Mouse (Mus musculus) large intestine, adult 2 months (tissue): ENCODE data around the gene Ndufa7. TPM values are rescaled to one million over a fixed set of nuclear protein-coding genes. Genes with fewer than 3 reads are reported as not detected.

Experiments
- DNase-seq: peaks from one replicate; pipeline ENCODE4 v3.0.0-alpha.2; 2012; ENCODE audit warnings: low read depth, low spot score
- WGBS: fragments of 180-500 bp; shearing (Covaris S2); methylation state at CpG from one replicate; pipeline ENCODE4 v1.1.7; 2018; 5-methylcytosine and 5-hydroxymethylcytosine counted together
- polyA plus RNA-seq: library from polyadenylated mRNA; depleted of rRNA; stranded (reverse); fragments of >200 nt; gene quantifications from 2 replicates; pipeline ENCODE4 v1.2.3, GENCODE M21; 2012; rRNA removed

The Ndufa7 gene
- polyA plus RNA-seq = 365 and 370 TPM in 2 replicates

- peak; percentile 76 for DNase-seq
- under 1% methylated on average over 51 of the region's 51 CpGs for WGBS
These were observed at the start of gene Ndufa7, which contains the start of gene Rps28 for GRCm38 (mm10) chr17:33824084-33824996. Gene Ndufa7, plus strand, starts transcription at chr17:33824572. Gene Rps28, minus strand, starts transcription at chr17:33824562.

GRCm38 (mm10) chr17:33774573-33775155, 49.7 kb upstream of the Ndufa7 start:
- no peak for DNase-seq
- WGBS = 62% methylated on average over 8 of the region's 8 CpGs

- 94% methylated on average over 4 of the region's 4 CpGs for WGBS
These were observed 49.1 kb upstream of the Ndufa7 start for GRCm38 (mm10) chr17:33775287-33775686.

DNA sequence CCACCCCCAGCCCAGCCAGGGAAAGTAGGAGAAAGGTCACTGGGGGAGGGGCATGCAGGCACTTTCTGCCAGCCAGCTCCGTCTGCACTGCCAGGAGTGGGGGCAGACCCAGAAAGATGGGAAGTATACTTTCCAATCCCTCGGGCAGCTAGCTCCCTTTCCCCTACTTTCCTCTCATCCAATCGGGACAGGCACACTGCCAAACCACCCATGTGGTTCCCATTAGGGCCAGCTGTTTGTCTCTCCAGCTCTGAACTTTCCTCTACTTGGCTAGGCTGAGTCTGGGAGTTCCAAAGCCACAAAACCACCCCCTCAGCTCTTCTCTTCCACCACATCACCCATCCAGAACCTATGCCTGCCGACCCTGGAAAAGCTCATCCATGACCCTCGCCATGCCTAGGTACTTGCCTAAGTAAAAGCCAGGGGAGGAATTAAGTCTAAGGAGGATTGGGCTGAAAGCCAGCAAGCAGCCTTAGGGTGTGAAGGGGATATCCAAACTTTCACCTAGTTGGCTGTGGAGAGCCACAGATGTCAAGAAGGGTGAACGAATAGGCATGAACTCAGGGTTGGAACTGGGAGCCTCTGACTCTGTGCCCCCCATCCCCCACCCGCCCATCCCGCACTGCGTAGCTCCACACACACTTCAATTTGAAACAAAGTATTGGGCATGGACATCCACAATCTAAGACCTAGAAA, 45.0 kb upstream of the Ndufa7 start:
- 18% methylated on average over 9 of the region's 9 CpGs for WGBS
- peak; percentile 67 for DNase-seq

More at GRCm38 (mm10) chr17:33775287-33775686, 49.1 kb upstream of the Ndufa7 start:
- no peak for DNase-seq

DNA sequence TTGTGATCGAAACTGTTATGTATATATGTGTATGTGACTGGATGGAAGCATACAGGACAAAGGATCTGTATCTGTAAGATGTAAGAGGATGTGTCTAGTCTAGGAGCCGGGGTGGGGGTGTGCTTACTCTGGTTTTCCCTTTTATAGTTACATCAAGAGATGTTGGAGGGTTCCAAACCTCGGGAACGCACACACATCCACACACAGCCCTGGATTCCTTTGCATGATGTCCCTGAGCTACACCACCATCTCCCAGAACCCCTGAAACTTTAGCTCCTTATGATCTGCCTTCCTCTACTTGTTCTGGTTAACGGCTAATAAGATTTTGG, 44.4 kb upstream of the Ndufa7 start:
- 67% methylated on average over 5 of the region's 5 CpGs for whole genome bisulfite sequencing
- no peak for DNase-seq

DNA sequence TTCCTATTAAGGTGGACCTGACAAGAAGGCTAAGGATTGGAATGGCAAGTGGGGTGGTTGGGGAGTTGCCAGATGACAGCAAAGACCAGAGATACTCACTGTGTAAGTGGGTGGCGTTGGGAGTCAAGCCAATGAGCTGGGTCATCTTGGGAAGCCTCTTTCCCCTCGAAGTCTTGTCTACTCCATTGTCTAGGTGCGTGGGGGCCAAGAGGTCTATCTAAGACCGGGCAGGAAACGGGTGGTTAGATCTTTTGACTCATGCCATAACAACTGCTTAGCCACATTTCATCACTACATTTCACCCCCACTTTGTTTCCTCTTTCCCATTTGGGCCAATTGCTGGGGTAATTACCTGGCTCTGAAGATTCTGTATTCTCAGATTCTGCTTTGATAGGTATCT, 43.9 kb upstream of the Ndufa7 start:
- no peak for DNase-seq
- 70% methylated on average over 5 of the region's 5 CpGs for WGBS

GRCm38 (mm10) chr17:33781124-33781977, 43.0 kb upstream of the Ndufa7 start, which contains the start of gene Angptl4:
Gene Angptl4, minus strand, starts transcription at chr17:33781830.
- WGBS = 2% methylated on average over 50 of the region's 50 CpGs
- no peak for DNase-seq

DNA sequence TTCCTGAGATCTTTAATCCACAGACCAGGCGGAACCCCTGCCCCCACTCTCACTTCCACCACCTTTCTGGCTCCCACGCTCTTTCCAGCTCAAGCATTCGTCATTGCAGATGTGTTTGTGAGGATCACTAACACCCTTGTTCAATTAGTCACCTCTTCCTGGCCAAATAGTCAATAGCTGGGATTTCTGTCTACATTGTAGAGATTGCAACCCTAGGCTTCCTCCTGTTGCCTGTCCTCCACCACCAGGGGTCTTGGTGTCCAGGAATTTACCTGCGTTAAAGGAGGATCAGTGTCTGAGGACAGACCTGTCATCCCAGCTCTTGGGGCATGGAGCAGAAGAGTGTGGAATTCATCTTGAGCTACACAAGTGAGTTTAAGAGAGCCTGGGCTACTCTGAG, 42.3 kb upstream of the Ndufa7 start:
- DNase-seq = no peak
- WGBS = 62% methylated on average over 4 of the region's 4 CpGs

DNA sequence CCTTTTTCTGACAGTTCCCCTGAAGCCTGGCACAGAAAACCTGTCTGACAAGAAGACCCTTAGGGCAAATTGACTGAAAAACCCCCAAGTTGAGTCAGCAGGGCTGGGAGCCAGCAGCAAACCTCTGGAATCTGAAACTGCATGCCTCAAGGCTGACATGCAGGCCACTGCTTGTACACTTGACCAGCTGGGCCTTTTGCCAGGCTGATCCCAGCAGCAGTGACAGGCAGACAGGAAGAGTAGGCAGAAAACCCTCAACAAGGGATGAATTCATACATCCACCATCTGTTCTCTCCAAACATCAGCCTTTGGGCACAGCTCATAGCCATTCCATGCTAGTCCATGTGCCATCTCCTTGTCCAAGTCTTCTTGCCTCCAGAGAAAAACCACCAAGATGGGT, 41.0 kb upstream of the Ndufa7 start:
- no peak for DNase-seq

GRCm38 (mm10) chr17:33784939-33785338, 39.4 kb upstream of the Ndufa7 start:
- 74% methylated on average over 2 of the region's 2 CpGs for WGBS
- no peak for DNase-seq

DNA sequence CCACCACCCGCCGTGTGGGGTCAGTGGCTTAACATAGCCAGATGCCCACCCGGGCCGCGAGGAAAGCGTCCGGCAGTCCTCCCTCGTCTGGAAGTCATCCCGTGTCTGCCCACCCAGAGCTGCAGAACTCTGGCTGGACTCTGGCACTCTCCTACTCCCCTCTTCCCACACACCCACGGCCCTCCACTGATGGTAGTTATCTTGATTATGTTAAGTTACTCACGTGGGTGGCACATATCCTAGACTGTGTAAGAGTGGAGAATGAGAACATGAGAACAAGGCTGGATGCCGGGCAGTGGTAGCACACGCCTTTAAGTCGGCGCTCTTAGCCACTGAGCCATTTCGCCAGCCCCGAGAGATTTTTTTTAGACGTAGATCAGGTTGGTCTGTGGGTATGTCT, 38.0 kb upstream of the Ndufa7 start:
- WGBS = 87% methylated on average over 18 of the region's 18 CpGs
- no peak for DNase-seq

GRCm38 (mm10) chr17:33788732-33789131, 35.6 kb upstream of the Ndufa7 start:
- no peak for DNase-seq
- WGBS = 22% methylated on average over 4 of the region's 4 CpGs

DNA sequence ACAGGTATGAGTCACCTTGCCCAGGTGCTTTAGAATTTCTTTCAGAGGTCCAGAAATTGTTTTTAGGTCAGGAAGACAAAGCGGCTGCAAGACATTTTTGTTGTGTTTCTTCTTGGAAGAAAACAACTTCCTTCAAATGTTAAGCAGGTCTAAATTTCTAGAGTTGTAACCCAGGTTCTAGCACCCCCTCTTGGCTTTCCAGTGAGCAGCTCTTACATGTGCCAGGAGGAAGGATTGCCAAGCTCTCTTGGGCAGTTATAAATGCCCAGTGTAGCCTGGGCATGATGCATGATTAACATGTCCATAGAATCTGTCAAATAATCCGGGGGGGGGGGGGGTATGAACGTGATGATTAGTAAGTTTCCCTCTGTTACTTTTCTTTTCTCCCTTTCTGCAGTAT, 26.1 kb upstream of the Ndufa7 start:
- WGBS = 39% methylated on average over 3 of the region's 3 CpGs
- DNase-seq = no peak

DNA sequence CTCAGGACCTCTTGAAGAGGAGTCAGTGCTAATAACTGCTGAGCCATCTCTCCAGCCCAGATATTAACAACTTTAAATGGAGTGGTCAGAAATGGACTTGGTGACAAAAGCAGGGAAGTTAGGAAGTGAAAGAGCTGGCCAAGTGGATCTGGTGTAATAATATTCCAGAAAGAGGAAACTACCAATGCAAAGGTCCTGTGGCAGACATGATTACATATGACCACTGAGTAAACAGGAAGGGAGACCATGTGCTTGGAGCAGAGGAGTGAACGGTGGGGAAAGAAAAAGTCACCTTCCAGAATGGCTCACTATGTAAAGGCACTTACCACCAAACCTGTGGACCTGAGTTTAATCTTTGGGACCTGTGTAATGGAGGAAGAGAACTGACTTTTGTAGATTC, 25.1 kb upstream of the Ndufa7 start:
- no peak for DNase-seq
- 25% methylated on average over 1 of the region's 1 CpGs for WGBS

GRCm38 (mm10) chr17:33802221-33802620, 22.2 kb upstream of the Ndufa7 start:
- no peak for DNase-seq
- WGBS = 0% methylated on average over 2 of the region's 2 CpGs

DNA sequence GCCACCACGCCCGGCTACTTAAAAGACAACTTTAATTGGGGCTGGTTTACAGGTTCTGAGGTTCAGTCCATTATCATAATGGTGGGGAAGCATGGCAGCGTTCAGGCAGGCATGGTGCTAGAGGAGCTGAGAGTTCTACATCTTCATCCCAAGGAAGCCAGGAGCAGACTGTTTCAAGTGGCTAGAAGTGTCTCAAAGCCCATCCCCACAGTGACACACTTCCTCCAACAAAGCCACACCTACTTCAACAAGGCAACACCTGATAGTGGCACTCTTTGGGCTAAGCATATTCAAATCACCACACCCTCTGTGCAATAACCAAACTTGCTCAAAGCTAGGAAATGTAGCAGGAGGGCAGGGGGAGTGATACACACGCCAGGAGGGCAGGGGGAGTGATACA, 20.2 kb upstream of the Ndufa7 start:
- WGBS = 53% methylated on average over 4 of the region's 4 CpGs
- no peak for DNase-seq

DNA sequence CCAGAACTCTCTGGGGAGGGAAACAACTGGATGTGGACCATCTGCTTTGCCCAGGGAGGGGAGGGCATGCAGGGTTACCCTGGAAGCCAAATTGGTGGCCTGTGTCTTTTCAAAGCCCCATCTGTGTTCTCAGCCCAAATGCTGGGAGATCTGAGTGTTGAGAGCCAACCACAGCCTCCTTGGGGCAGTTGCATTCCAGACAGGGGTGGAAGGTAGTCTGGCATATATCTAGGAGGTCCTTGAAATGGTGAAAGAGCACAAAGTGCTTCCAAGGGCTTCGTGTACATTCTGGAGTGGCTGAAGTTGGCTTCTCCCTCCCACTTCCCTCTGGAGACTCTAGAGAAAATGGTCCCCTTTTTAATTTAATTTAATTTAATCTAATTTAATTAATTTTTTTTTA, 19.6 kb upstream of the Ndufa7 start:
- DNase-seq = no peak

GRCm38 (mm10) chr17:33807181-33807888, 17.0 kb upstream of the Ndufa7 start:
- WGBS = 58% methylated on average over 8 of the region's 9 CpGs

More for the DNA sequence above, 19.6 kb upstream of the Ndufa7 start:
- WGBS = 44% methylated on average over 1 of the region's 1 CpGs

GRCm38 (mm10) chr17:33808192-33808591, 16.2 kb upstream of the Ndufa7 start:
- DNase-seq = no peak
- 32% methylated on average over 10 of the region's 10 CpGs for WGBS

More at GRCm38 (mm10) chr17:33807181-33807888, 17.0 kb upstream of the Ndufa7 start:
- DNase-seq = no peak
